Mouse (Mus musculus) v-Abl transformed pro-B cells (cell line): ENCODE data around the gene Dock4.

Experiments
- in situ Hi-C, 2 experiments: fragments of 400-800 bp; cut with MboI; formaldehyde crosslinking; loops; one replicate each; pipeline ENCODE4 v1.15.1; 2025; ENCODE audit not compliant: unreplicated experiment in 2 of 2

The Dock4 gene

DNA sequence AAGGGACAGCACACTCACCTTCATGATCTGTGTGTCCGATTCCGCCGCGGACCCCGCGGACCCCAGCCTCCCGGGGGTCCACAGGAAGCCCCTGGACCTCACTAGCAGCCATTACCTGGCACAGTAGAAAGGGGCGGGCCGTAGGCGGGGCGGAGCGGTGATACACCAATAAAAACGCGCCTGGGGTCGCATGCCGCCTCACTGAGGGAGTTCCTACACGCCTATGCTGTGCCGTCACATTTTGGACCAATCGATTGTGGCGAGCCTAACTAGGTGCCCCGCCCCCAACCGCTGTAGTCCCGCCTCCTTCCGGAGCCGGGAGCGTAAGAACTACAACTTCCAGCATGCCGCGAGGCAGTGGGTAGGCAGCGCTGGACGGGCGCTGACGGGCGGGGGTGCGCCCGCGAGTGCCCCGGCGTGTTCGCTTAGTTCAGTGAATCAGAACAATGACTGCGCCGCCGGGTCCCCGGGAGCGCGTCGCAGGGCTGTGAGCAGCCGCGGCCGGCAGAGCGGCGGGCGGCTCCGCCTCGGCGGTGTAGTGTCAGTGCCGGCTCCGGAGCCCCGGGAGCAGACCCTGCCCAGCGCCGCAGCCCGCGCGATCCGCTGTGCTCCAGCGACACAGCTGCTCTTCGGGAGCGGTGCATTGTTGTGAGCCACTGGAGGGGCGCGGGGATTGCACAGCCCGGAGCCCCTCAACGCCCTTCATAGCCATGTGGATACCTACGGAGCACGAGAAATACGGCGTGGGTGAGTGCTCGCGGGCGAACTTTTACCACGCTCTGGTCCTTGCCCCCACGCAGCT is at the start of gene Dock4, which contains the start of gene Zfp277:
Gene Dock4, plus strand, starts transcription at position 305 of the 802 bp plus-strand sequence.
Gene Zfp277, minus strand, starts transcription at position 255 of the 802 bp plus-strand sequence.
- in situ Hi-C loops, result loop anchor here (10.0 to 25.0 kb wide), 3 partner anchors 221 to 409 kb away; partner anchors contain the start of gene Arl4a (in 1 of the 2)

DNA sequence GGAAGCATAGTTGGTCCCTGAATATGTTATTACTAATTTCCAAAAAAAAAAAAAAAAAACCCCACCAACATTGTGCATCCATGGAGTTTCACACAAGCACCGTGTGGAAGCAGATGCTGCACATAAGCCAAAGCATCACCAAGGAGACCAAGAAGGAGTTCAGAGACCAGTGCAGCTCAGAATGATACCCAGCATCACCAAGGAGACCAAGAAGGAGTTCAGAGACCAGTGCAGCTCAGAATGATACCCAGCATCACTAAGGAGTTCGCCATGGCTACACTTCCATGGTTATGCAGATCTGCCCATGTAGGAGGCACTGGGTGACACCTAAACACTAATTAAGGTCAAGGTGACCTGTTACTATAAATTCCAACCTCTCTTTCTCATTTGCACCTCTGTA is 46.8 kb upstream of the Dock4 start:
- in situ Hi-C loops, result no loop called here

- in situ Hi-C loops, result no loop called here
These were observed 46.4 kb upstream of the Dock4 start for GRCm38 (mm10) chr12:40399386-40399785.

- in situ Hi-C loops, result no loop called here
These were observed 45.9 kb upstream of the Dock4 start for GRCm38 (mm10) chr12:40399812-40400211.

- in situ Hi-C loops, result no loop called here
These were observed 31.0 kb upstream of the Dock4 start for GRCm38 (mm10) chr12:40414682-40415311.

DNA sequence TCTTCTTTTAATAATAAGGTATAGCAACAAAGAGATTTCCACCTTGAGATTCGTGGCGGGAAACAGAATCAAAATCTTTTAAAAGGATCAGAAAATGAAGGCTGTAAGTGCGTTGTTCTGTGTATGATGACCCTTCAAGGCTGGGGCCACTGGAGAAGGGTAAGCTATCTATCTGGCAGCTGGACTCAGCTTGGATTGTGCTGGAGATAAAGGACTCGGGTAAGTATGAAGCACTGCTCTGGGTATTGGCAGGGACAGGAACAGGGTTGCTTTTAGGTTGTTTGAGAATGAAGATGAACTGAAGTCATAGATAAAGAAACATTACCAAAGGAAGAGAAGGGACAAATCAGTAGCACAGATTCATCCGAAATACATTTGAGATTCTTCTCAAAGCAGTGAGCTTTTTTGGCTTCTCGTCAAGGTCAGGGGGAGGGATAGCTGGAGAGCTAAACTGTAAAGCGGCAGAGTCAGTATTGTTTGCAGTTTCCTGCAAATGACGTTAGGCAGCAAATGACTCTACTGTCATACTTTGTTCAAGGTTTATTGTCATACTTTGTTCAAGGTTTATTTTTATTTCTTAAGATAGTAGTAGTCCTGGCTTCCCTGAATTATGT is 30.3 kb upstream of the Dock4 start:
- in situ Hi-C loops, result no loop called here

DNA sequence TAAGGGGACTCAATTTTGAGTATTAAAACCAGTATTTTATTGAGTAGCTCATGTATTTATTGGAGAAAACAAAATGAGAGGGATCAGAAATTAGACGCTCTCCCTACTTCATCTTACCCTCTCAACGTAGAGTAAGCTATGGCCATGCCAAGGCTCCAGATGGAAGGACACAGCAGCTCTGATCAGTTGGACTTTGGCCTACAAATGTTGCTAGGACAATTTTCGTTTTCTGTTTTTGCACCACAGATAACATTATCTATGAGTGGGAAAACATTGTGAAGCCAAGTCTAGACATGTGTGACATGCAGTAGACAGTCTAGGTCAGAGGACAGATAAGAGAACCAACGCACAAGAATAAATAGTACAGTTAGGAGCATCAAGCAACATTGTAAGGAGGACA is 28.5 kb upstream of the Dock4 start:
- in situ Hi-C loops, result no loop called here

DNA sequence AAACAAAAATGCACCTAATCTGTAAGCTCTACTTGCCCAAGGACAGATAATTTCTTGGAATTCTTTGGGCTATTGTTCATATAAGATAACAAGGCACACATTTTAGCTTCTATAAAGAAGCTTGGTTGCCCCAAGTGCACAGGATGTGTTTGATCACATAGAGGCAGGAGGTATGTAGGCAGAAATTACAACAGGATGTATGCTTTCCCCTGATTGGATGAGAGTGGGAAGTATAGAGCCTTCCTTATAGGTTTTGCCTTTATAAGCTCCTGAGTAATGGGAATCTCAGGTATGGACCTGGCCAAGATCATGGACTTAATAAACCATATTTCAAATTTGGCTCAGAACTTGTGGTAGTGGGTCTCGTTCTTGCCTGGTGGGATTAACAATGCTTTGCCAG is 20.8 kb upstream of the Dock4 start:
- in situ Hi-C loops, result loop anchor here (5.0 to 25.0 kb wide), 3 partner anchors 52 to 388 kb away; partner anchors contain the start of gene Arl4a (in 1 of the 2)

DNA sequence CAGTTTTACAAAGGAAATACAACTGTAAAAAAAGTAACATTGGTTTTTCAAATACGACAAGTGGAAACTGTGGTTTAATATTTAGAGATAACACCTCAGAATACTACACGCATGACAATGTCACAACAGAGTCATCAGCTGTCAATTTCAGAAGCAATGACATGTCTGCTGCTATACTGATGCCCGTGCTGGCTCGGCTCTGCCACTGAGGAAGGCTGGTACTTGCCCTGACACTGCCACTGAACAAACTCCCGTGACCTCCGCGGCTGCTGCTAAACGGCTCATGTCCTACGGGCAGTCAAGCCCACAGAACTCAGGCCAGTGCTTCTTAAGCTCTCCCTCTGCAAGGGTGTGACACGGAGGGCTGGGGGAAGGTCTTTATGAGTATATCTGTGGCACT is 18.1 kb upstream of the Dock4 start:
- in situ Hi-C loops, result loop anchor here (5.0 to 25.0 kb wide), 3 partner anchors 50 to 390 kb away; partner anchors contain the start of gene Arl4a (in 1 of the 2)

DNA sequence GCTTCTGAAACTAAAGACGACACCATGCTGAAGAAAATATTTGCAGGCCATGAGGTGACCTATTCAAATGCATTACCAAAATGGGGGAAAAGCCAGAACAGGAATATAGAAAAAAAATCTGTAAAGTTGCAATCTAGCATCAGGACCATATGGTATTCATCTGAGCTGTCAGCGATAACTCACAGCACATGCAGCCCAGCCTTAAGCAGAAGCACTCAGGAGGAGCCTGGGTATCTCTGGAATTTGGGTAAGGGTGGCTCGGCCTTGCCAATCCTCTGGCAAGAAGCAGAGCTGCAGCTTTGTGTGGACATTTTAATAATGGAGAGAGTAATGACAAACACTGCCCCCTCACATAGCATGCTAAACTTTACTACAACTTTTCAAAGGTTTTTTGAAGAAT is 15.8 kb upstream of the Dock4 start:
- in situ Hi-C loops, result loop anchor here (5.0 to 25.0 kb wide), 3 partner anchors 47 to 393 kb away; partner anchors contain the start of gene Arl4a (in 1 of the 2)

DNA sequence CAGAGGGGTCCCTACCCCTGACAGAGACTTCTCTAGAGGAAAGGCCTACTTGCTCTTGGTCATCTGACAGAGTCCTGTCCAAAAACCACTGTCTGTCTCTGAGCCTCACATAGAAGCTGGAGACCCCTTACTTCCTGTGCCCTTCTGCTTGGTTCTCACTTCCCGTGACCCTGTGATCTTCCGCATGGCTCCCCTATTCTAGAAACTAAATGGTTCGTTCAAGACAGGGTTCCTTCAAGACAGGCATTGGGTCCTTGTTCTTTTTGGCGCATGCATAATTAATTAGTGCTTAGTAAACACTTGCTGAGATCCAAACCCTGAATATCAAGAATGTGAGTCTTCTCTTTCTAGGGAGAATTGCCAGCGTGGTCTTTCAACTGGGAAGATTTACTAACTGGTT is 14.7 kb upstream of the Dock4 start:
- in situ Hi-C loops, result loop anchor here (25.0 kb wide), 2 partner anchors 344 to 394 kb away; partner anchors contain the start of gene Arl4a (in 1 of the 2)

GRCm38 (mm10) chr12:40434101-40434500 is 11.7 kb upstream of the Dock4 start:
- in situ Hi-C loops, result loop anchor here (25.0 kb wide), 2 partner anchors 347 to 397 kb away; partner anchors contain the start of gene Arl4a (in 1 of the 2)

- in situ Hi-C loops, result loop anchor here (25.0 kb wide), 2 partner anchors 351 to 401 kb away; partner anchors contain the start of gene Arl4a (in 1 of the 2)
These were observed 7.7 kb upstream of the Dock4 start for GRCm38 (mm10) chr12:40438049-40438448.

DNA sequence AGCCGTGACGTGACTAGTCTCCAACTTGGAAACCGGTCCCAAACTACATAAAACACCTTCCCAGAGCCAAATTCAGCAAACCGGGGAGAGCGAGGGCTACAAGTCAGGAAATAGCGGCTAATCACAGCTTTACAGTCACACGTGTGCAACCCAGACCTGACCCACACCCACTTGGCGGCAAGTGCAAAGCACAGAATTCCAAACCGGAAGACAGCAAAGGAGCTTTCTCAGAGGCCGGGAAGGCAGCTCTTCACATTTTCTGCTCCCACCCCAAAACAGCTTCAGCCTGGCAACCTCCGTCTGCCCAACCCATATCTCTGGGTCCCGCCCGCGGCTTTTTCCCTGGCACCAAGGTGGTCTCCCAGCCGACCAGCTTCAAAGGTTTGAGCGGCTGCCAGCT is 546 bp upstream of the Dock4 start:
- in situ Hi-C loops, result loop anchor here (10.0 to 25.0 kb wide), 3 partner anchors 220 to 408 kb away; partner anchors contain the start of gene Arl4a (in 1 of the 2)

GRCm38 (mm10) chr12:40446450-40447381 is 964 bp downstream of the Dock4 start:
- in situ Hi-C loops, result loop anchor here (10.0 to 25.0 kb wide), 3 partner anchors 222 to 409 kb away; partner anchors contain the start of gene Arl4a (in 1 of the 2)

DNA sequence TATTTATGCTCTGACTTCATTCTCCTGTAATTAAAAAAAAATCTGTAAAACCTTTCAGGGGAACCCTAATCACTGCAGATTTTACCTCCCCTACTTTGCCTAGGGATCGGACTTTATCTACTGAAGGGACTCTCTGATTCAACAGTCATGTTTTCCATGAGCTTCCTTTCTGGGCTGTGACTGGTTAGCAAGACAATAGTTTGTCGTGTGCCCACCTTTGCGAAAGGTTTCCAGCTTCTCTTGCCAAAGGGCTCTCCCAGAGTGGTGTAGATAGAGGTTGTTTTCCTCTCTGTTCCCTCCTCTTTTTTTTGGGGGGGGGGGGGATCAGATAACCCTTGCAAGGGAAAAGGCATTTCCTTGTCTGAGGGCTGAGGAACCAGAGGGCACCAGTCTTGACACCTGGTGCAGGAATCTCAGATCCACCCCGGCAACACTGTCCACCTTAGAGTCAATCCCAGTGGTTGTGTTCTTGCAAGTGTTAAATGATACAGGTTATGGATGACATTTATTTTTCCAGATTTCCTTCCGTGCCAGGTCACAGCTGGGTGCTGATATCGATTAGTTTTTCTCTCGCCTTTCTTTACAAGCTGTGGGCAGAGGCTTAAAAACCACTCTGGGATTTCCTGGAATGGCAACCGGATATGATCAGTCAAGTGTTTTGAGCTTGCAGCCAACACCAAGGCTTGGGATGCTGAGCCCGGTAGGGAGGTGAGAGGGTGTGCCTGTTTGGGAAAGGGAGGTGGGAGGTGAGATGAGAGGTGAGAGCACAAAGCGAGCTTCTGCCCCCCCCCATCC is 2.0 kb downstream of the Dock4 start:
- in situ Hi-C loops, result loop anchor here (10.0 to 25.0 kb wide), 3 partner anchors 223 to 410 kb away; partner anchors contain the start of gene Arl4a (in 1 of the 2)

GRCm38 (mm10) chr12:40449119-40449795 is 3.5 kb downstream of the Dock4 start:
- in situ Hi-C loops, result loop anchor here (10.0 to 25.0 kb wide), 3 partner anchors 224 to 412 kb away; partner anchors contain the start of gene Arl4a (in 1 of the 2)

- in situ Hi-C loops, result loop anchor here in 1 of 2 experiments (10.0 kb wide), 1 partner anchor 348 kb away; no protein-coding TSS in a partner anchor
These were observed 10.8 kb downstream of the Dock4 start for GRCm38 (mm10) chr12:40456517-40456916.
